Comparison of ENCODE assay signal across 8 mouse cellular contexts in genomic region chr11:75534286-75535033, GRCm38 (mm10). TPM values are rescaled to one million over a fixed set of nuclear protein-coding genes. Genes with fewer than 3 reads are reported as not detected.
A peak's percentile ranks its signal among the peaks of the same experiment; 100 is the strongest.
DNase-seq lines count a peak whose midpoint lies in the region; ATAC-seq and TF ChIP-seq lines count a peak whose summit lies in the region.

No protein-coding gene starts in this region.

- no peak for TF ChIP-seq POLR2A in CH12.LX (IDR thresholded peaks at IDR 0.05; ENCODE audit: low read depth, low read length)

- WGBS in heart, embryonic 16.5 days = 44% methylated on average over 4 of the region's 4 CpGs

- intact Hi-C loops in heart, postnatal 10 days (cut with DNase I) = no loop called here

- H3K27me3 ChIP-seq in heart, embryonic 16.5 days (ENCODE audit: control insufficient read depth, insufficient read depth, low read length) = no peaks in the 10 kb centered on the region
- no peaks in the 10 kb centered on the region for H3K27me3 ChIP-seq in CH12.LX (replicated peaks)

- no peaks in the 10 kb centered on the region for H3K9me3 ChIP-seq in heart, embryonic 16.5 days (replicated peaks; ENCODE audit: control insufficient read depth, low read length)
- no peaks in the 10 kb centered on the region for H3K9me3 ChIP-seq in CH12.LX (replicated peaks; ENCODE audit: low read length)

- DNase-seq in heart, postnatal 10 days = no peak
- no peak for DNase-seq in CH12.LX (ENCODE audit: extremely low read depth)
- DNase-seq in kidney, postnatal 10 days = peak; percentile 39
- DNase-seq in frontal cortex, adult 2 months (ENCODE audit: extremely low spot score in 1 of 2, low spot score in 1 of 2) = no peak
- no peak for DNase-seq in B cell, adult 2 months

- peaks cover 37% of the 10 kb centered on the region for H3K4me1 ChIP-seq in heart, embryonic 16.5 days (ENCODE audit: control insufficient read depth, insufficient read depth, low read length)
- H3K4me1 ChIP-seq in CH12.LX (ENCODE audit: control insufficient read depth in 1 of 2, insufficient read depth in 2 of 2) = peaks cover 10 to 62% of the 10 kb centered on the region in 2 experiments
- peaks cover 41% of the 10 kb centered on the region for H3K4me1 ChIP-seq in brown adipose tissue, adult 24 weeks (ENCODE audit: control insufficient read depth, insufficient read depth, insufficient read length, low read length)

- H3K36me3 ChIP-seq in heart, embryonic 16.5 days (ENCODE audit: control insufficient read depth, insufficient read depth) = no peaks in the 10 kb centered on the region
- H3K36me3 ChIP-seq in CH12.LX (replicated peaks in 1 of 2; ENCODE audit: control insufficient read depth in 1 of 2, insufficient read depth in 1 of 2, low read length in 1 of 2) = peaks cover 0 to 12% of the 10 kb centered on the region in 2 experiments

- H3K79me2 ChIP-seq in CH12.LX (replicated peaks; ENCODE audit: control insufficient read depth, extremely low read depth, insufficient read depth, poor library complexity, severe bottlenecking) = no peaks in the 10 kb centered on the region

- no peak for TF ChIP-seq EP300 in CH12.LX (IDR thresholded peaks at IDR 0.05; ENCODE audit: low read length)

- peak overlapping the region; percentile 57 for H3K27ac ChIP-seq in heart, embryonic 16.5 days (ENCODE audit: low read length)
- H3K27ac ChIP-seq in CH12.LX (ENCODE audit: insufficient read depth, low read depth) = no peak overlapping the region
- H3K27ac ChIP-seq in brown adipose tissue, adult 24 weeks (replicated peaks; ENCODE audit: low read depth, low read length) = peak overlapping the region; percentile 92

- in situ Hi-C loops in CH12.LX (cut with MboI; ENCODE audit: low pct_ligation_motif_present, low pct_unique_long_range_greater_than_20kb, low sequenced_read_pairs) = loop anchor here (5.0 kb wide), 1 partner anchor 38 kb away; no protein-coding TSS in a partner anchor

- 0 out of 2 replicates have a peak overlapping the region, but pooled peaks have one; percentile 20 for H3K4me2 ChIP-seq in heart, embryonic 16.5 days (ENCODE audit: low read depth, low read length)
- H3K4me2 ChIP-seq in CH12.LX (ENCODE audit: insufficient read depth, low read depth, poor library complexity, severe bottlenecking) = no peak overlapping the region

- no peak for TF ChIP-seq CTCF in CH12.LX (conservative IDR thresholded peaks at IDR 0.05 in 1 of 2, IDR thresholded peaks at IDR 0.05 in 1 of 2; ENCODE audit: low read depth in 2 of 2, low read length in 2 of 2)

- dilution Hi-C loops in CH12.LX (cut with MboI; ENCODE audit: extremely low pct_ligation_motif_present, extremely low pct_unique_long_range_greater_than_20kb, low sequenced_read_pairs) = no loop called here

- no peak for ATAC-seq in heart, embryonic 16.5 days (replicated peaks; ENCODE audit: extremely low read depth, insufficient read depth, low FRiP score)
- no peak for ATAC-seq in frontal cortex, adult (ENCODE audit: low TSS enrichment)

- TF ChIP-seq RAD21 in CH12.LX (IDR thresholded peaks at IDR 0.05; ENCODE audit: low read depth, low read length) = no peak

- H3K4me3 ChIP-seq in heart, embryonic 16.5 days (ENCODE audit: low read length) = no peak overlapping the region
- no peak overlapping the region for H3K4me3 ChIP-seq in CH12.LX (replicated peaks in 1 of 3; ENCODE audit: low read depth in 2 of 3, low read length in 2 of 3, poor library complexity in 1 of 3)
- peak overlapping the region; percentile 0; the same call in 1 of the 2 replicates for H3K4me3 ChIP-seq in brown adipose tissue, adult 24 weeks (ENCODE audit: insufficient read depth, low read depth, low read length)

- 0 out of 2 replicates have a peak overlapping the region, but pooled peaks have one; percentile 16 for H3K9ac ChIP-seq in heart, embryonic 16.5 days (ENCODE audit: low read length)
- H3K9ac ChIP-seq in CH12.LX (ENCODE audit: insufficient read depth, low read depth) = no peak overlapping the region

TF ChIP-seq in CH12.LX, 34 proteins besides CTCF, POLR2A, EP300 and RAD21:
- TF ChIP-seq E2F4 (IDR thresholded peaks at IDR 0.05; ENCODE audit: insufficient replicate concordance, low read depth, low read length) (no peak), ZNF384 (IDR thresholded peaks at IDR 0.05; ENCODE audit: low read depth, low read length) (peak; percentile 60)

RNA-seq across cellular contexts. Expression of gene Slc43a2, which starts 3.0 kb away (rescaled TPM):
- 3.0 and 4.3 TPM in 2 replicates for polyA plus RNA-seq in heart, embryonic 16.5 days (2015; fragmentation: Nextera tagmentation; extraction: Ambion mirVana)
- 10 to 100 TPM; 14.2 to 17.3 TPM for total RNA-seq in heart, postnatal 10 days (2021)
- total RNA-seq in CH12.LX (2012; rRNA removed) (6.5 and 8.9 TPM in 2 replicates), CH12.LX (2014; rRNA removed) (3.5 and 5.0 TPM in 2 replicates)
- polyA plus RNA-seq in CH12.LX (2012; ENCODE audit: insufficient read length, low read depth) = 6.8 and 8.8 TPM in 2 replicates
- 13.4 and 14.5 TPM in 2 replicates for polyA plus RNA-seq in brown adipose tissue, adult 24 weeks (2012; ENCODE audit: insufficient read depth, insufficient read length, missing spikeins)
- polyA plus RNA-seq in frontal cortex, adult 2 months (2012; rRNA removed) = 26.7 and 26.9 TPM in 2 replicates

RNA-seq across cellular contexts. Expression of gene Scarf1, which starts 21.1 kb away (rescaled TPM):
- polyA plus RNA-seq in heart, embryonic 16.5 days (2015; fragmentation: Nextera tagmentation; extraction: Ambion mirVana) = 11.0 and 14.0 TPM in 2 replicates
- total RNA-seq in heart, postnatal 10 days (2021) = 10 to 100 TPM; 15.9 to 17.8 TPM
- total RNA-seq in CH12.LX (2012; rRNA removed) (0.59 and 0.76 TPM in 2 replicates), CH12.LX (2014; rRNA removed) (0.24 and 0.28 TPM in 2 replicates)
- 0.76 and 0.90 TPM in 2 replicates for polyA plus RNA-seq in CH12.LX (2012; ENCODE audit: insufficient read length, low read depth)
- 3.4 and 5.3 TPM in 2 replicates for polyA plus RNA-seq in brown adipose tissue, adult 24 weeks (2012; ENCODE audit: insufficient read depth, insufficient read length, missing spikeins)
- polyA plus RNA-seq in frontal cortex, adult 2 months (2012; rRNA removed) = 3.3 and 4.1 TPM in 2 replicates

RNA-seq across cellular contexts. Expression of gene Rilp, which starts 24.6 kb away (rescaled TPM):
- 11.0 and 13.3 TPM in 2 replicates for polyA plus RNA-seq in heart, embryonic 16.5 days (2015; fragmentation: Nextera tagmentation; extraction: Ambion mirVana)
- 10 to 100 TPM; 32.2 to 34.5 TPM for total RNA-seq in heart, postnatal 10 days (2021)
- 0.63 and 0.72 TPM in 2 replicates for total RNA-seq in CH12.LX (2012; rRNA removed)
- total RNA-seq in CH12.LX (2014; rRNA removed) = 0.17 and 0.31 TPM in 2 replicates
- 0.76 and 1.1 TPM in 2 replicates for polyA plus RNA-seq in CH12.LX (2012; ENCODE audit: insufficient read length, low read depth)
- 42.3 and 47.1 TPM in 2 replicates for polyA plus RNA-seq in brown adipose tissue, adult 24 weeks (2012; ENCODE audit: insufficient read depth, insufficient read length, missing spikeins)
- 2.0 and 2.9 TPM in 2 replicates for polyA plus RNA-seq in frontal cortex, adult 2 months (2012; rRNA removed)

RNA-seq across cellular contexts. Expression of gene Prpf8, which starts 47.8 kb away (rescaled TPM):
- polyA plus RNA-seq in heart, embryonic 16.5 days (2015; fragmentation: Nextera tagmentation; extraction: Ambion mirVana) = 31.4 and 34.1 TPM in 2 replicates
- 100 to 1,000 TPM; 103 to 109 TPM for total RNA-seq in heart, postnatal 10 days (2021)
- total RNA-seq in CH12.LX (2012; rRNA removed) (246 and 255 TPM in 2 replicates), CH12.LX (2014; rRNA removed) (168 and 187 TPM in 2 replicates)
- polyA plus RNA-seq in CH12.LX (2012; ENCODE audit: insufficient read length, low read depth) = 298 and 345 TPM in 2 replicates
- 57.2 and 61.0 TPM in 2 replicates for polyA plus RNA-seq in brown adipose tissue, adult 24 weeks (2012; ENCODE audit: insufficient read depth, insufficient read length, missing spikeins)
- 86.2 and 95.8 TPM in 2 replicates for polyA plus RNA-seq in frontal cortex, adult 2 months (2012; rRNA removed)

RNA-seq across cellular contexts. Expression of gene Pitpna, which starts 53.4 kb away (rescaled TPM):
- 68.0 and 78.0 TPM in 2 replicates for polyA plus RNA-seq in heart, embryonic 16.5 days (2015; fragmentation: Nextera tagmentation; extraction: Ambion mirVana)
- 100 to 1,000 TPM; 146 to 150 TPM for total RNA-seq in heart, postnatal 10 days (2021)
- total RNA-seq in CH12.LX (2012; rRNA removed) = 61.8 and 75.8 TPM in 2 replicates
- 80.7 and 84.6 TPM in 2 replicates for total RNA-seq in CH12.LX (2014; rRNA removed)
- polyA plus RNA-seq in CH12.LX (2012; ENCODE audit: insufficient read length, low read depth) = 243 and 290 TPM in 2 replicates
- 75.9 and 86.5 TPM in 2 replicates for polyA plus RNA-seq in brown adipose tissue, adult 24 weeks (2012; ENCODE audit: insufficient read depth, insufficient read length, missing spikeins)
- 221 and 251 TPM in 2 replicates for polyA plus RNA-seq in frontal cortex, adult 2 months (2012; rRNA removed)
